Mouse (Mus musculus) MN1 (cell line): ENCODE data around the gene Tmem156.

ENCODE experiments used
- DNase-seq: peaks from one replicate; pipeline ENCODE4 v3.0.0-alpha.2; 2016; ENCODE audit warnings: low spot score

The Tmem156 gene

DNA sequence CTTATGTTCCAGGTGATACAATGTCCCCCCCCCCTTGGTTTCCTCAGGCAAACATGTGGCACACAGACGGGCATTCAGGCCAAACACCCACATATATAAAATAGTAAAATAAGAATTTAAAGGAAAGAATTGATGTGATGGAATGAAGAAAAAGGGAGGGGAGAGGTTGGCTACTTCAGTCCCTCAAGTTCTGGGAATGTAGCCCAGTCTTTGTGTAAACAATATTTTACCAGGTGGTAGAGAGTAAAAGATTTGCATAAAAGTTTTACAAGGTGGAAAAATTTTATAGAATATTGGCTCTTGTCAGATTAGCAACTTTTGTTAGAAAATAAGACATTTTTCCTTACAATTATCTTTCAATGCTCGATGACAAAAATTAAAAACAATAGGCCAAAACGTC lies 4.9 kb upstream of the Tmem156 start:
- DNase-seq, result no peak

DNA sequence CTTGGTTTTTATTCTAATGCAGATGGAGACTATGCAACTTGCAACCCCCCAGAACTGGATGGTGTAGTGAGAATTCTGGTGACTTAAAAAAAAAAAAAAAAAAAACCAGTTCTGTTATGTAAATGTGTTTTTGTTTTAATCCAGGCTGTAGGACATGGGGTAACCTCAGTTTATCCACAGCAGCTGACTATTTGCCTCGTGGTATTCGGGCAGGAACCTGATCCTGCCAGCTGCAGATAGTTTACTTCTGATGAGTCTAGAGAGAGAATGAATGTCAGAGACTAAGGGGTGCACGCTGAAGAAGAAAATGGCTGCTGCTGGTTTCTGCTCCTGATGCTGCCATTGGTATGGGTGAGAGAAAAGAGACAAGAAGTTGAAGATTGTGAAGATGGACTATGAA lies 4.2 kb upstream of the Tmem156 start:
- no peak for DNase-seq

DNA sequence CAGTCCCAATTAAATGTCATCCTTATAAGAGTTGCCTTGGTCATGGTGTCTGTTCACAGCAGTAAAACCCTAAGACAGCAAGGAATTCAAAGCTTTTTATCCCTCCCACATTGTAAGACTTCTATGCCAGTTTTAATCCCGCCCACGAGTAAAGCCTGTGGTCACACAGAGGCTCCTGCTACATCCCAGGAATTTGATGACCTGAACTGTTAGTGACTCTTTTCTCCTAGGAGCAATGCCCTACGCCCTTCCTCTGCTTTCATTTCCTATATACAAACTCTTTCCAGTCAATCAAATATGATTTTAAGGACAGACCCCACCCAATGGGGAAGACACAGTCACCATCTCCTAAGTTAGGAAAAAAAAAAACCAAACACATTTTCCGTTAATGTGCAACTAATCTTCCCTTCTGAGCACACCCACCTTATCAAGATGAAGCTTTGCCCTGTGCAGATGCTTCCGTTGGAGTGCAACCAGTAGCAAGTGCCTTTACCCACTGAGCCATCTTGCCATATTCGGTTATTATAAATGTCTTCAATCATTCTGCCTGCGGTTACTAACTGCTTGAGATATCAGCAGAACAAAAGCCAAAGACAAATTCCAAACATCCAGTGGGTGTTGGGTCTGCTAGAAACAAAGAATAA lies 3.1 kb upstream of the Tmem156 start:
- DNase-seq, result no peak

DNA sequence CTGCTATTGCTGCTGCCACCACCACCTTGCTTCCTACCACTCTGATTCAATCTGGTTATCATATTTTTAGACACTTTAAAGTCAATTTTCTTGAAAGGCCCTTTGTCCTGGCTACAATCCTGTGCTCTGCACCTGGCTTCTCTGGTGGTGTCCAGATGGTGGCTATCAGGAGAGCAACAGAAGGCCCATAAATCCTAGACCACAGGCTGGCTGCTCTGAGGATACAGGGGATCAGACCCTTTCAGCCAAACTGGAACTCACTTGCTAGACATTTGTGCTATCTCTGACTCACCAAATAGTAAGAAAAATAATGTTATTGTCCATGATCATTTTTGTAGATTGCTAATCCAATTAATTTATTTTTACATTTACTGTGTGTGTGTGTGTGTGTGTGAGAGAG lies 1.8 kb upstream of the Tmem156 start:
- DNase-seq, result peak; percentile 9

DNA sequence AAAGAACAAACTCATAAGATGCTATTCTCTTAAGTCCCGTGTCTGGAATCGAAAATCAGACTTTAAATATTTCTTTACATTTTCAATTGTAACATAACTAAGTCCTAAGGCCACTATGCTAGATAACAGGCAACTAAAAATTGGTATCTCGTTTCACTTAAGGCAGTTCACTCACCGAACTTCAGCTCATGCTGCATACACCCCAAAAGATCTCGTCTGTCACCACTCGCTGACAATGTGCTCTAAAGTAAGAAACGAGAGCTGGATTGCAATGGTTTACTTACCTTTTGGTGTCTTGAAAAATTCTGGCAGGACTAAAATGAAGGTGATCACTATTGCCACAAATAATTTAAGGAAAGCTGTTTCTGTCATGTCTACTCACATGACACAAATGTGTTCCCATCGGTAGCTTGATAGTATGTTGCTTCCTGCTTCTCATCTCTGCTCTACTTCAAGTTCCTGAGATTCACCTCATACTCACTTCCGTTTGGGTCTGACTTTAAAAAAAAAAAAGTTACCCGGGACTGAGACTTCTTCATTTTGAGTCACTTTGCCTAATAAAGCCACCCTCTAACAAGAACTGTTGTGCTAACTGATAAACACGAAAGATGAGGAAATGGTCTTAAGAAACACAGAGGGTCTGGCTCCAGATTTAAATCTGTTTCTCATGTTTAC lies 611 bp downstream of the Tmem156 start:
- DNase-seq, result no peak

DNA sequence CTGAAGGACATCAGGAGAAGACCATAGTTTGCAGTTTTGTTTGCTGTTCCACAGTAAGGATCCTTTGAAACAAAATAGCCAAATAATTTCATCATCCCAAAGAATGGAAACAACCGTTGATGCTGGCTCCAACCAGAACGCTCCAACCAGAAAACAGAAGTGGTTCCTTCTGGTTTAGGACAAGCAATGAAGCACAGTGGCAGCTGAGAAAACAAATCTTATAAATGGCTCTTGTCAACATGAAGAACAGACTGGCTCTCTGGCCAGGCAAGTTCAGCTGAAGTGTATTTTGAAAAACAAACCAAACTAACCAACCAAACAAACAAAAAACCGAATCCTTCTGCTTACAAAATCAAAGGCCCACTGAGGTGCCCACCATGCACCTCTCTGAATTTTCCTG lies 2.2 kb downstream of the Tmem156 start:
- no peak for DNase-seq

DNA sequence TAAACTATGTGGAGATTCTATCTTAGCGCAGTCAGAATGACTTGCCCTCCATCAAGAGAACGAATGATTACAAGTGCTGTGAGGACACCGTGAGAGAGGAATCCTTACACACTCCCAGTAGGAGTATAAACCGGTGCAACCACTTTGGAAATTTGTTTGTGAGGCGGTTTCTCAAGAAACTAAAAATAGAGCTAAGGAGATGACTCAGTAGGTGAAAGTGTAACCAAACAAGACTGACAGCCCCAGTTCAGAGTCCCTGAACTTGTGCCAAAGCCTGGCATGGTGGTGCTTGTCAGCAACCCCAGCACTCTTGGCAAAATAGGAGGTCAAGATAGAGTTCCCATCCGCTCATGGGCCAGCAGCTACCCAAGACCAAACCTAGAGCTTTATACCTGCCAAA lies 5.4 kb downstream of the Tmem156 start:
- no peak for DNase-seq

DNA sequence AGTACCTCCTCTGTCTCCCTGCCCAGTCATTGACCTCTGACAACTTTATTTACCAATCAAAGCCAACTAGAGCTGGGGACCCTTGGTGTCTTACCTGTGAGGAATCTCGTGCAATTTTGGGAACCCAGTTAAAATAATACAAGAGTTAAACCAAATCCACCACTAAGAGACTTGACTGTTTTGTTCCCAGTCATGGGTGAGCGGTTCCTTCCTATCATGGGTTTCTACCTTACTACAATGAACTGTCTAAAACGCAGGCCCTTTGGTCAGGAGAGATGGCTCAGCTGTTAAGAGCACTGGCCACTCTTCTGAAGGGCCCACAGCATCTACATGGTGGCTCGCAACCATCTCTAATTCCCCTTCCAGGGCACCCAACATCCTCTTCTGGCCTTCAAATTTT lies 10.1 kb downstream of the Tmem156 start:
- no peak for DNase-seq

DNA sequence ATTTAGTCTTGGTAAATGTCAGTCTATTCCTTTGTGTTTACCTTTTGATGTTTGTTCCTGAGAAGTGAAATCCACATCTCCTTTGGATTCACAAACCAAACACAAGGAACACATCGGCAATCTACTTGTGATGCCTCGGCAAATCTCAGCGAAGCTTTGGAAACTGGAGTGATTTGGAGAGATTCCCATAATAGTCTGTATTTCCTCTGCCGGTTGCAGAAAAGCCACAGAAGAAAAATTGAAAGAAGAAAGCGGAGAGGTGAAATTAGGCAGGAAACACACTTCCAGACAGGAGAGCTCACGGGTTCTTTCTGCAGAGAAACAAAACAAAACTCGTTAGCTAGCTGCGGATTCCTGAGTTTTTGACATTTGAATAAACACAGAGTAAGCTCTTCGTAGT lies 12.1 kb downstream of the Tmem156 start:
- no peak for DNase-seq

DNA sequence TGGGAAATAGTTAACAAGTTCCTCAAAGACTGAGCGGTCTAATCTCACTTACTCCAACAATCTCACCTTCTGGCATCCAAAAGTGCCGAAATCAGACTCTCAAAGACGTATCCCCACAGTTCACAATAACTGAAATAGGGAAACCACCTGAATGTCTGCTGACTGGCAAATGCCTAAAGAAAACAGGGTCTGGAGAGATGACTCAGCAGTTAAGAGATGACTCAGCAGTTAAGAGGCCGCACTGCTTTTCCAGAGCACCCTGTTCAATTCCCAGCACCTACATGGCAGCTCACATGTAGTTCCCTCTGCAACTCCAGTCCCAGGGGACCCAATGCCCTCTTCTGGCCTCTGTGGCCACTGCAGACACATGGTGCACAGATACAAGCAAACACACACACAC lies 13.9 kb downstream of the Tmem156 start:
- DNase-seq, result no peak

DNA sequence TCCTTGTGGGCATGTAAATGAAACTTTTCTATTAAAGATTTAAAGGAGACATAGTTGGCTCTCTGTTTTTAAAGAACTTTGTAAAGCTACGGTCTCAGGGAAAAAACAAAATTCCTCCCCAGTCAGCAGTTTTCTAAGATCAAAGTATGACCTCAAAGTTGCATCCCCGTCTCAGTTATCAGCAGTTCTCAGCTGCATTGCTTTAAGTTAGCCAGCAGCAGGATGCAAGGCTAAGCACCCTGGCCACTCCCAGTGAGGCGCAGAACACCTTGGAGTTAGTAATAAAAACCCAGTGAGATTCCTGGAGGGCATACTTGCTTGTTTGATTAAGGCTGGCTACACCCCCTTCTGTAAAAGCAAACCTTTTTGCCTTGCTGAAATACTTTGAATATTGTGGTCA lies 15.2 kb downstream of the Tmem156 start:
- DNase-seq, result no peak

DNA sequence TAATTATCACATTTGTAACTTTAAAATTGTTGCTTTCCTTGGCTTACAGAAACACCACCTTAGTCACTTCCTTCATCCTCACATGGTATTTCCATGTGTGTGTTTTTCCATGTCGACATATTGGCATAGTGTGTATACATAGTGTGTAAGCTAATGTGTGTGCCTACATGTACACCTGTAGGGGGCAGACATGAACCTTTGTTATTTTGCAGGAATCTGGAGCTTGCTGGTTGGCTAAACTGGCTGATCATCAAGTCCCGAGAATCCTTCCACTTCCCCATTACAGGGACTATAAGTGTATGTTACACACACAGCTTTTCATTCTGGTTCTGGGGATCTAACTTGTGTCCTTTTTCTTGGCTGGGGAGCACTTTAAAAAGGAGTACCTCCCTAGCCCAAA lies 15.8 kb downstream of the Tmem156 start:
- no peak for DNase-seq

DNA sequence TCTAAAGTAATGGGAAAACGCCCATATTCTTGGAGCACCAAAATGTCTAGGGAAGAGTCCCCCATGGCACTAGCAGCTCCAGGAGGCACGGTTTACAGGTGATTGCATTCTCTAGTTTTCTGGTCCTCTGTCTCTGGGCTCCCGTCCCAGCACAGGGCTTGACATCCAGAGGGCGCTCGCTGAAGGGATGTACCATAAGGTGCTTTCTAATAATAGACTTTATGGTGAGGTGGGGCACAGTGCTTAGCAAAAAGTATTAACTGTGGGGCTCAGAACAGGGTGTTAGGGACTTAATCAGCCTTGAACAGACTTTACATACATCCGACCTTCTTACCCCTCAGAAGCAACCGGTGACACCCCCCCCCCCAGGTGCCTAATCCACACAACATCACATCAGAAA lies 17.2 kb downstream of the Tmem156 start:
- no peak for DNase-seq

DNA sequence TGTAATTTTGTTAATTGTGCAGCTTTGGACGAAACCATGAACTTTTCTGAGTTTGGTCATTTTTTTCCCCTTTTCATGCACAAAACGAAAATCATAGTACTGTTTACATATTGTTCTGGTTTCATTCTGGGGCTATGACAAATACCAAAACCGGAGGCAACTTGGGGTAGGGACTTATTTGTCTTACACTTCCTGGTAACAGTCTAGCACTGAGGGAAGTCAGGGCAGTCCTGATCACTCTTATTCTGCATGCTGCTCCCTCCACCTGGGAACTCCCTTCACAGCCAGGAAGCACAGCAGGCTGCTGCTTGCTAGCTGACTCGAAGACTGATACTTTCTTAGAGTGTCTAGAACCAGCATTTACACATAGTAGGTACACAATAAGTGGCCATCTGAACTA lies 18.7 kb downstream of the Tmem156 start:
- no peak for DNase-seq

DNA sequence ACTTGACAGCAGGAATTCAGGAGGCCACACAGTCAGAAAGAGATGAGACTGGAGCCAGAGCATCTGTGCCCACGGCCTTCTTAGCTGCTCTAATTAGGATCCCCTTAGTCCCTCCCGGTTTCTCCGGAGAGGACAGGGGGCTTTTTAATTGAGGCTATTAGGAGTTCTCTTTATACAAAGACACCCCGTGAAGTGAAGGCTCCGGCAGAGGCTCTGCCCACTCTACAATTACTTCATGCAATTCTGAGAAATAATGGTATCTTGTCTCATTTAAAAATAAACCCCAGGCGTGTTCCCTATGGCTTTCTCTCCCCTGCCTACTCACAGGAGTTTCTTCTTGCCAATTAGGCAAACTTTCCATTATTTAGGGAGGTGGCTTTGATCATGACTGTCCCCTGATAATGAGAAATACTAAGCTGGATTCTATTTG lies 20.2 kb downstream of the Tmem156 start:
- DNase-seq, result no peak

DNA sequence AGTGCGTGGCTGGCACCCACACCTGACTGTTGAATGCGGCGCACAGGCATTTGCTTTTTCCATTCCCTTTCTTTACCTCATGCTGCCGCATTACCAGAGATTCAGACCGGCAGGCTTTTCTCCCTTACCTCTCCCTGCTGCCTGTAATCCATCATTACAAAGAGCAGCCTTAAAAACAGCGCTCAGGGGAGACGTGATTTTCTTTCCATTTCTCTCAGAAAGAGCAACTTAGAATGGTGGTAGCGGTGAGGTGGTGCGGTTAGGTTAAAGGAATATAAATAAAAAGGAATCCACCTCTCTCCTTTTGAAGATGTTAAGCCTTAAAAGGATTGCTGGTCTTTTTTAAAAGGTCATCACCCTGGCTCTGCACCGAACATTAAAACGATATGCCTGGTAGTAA lies 22.1 kb downstream of the Tmem156 start:
- no peak for DNase-seq

DNA sequence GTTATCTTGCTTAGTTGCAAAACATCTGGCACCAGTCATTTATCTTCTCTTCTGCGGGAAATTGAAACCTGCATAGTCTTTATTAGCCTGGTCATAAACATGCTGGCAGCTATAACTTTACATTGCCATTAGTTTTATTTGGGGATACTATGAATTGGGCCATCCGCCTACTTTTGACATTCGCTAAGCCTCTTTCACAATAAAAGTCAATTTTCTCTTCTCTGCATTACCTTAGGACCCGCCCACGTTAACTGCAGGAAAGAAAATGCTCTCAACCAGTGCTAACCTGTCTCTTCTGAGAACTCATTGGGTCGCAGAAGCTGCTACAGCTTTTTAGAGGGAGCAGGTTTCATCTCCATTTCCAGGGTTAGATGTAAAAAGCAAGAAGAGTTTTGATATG lies 23.8 kb downstream of the Tmem156 start:
- no peak for DNase-seq

DNA sequence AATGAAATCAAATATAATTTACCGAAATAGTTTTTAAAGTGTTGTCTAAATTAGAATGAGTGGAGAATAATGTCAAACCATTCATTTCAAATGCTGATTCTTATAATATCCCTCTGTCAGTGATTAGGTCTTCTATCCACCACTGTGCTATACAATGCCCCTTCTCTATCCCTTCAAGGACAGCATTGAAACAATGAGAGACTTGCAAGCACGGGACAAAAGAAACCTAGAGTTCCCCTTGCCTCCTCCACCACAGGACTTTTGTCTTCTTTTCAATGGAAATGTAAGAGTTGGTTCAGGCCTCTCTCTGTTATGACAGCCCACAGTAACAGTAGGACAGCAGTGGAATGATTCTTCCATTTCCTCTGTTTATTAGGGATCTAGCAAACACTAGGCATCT lies 28.7 kb downstream of the Tmem156 start:
- no peak for DNase-seq

DNA sequence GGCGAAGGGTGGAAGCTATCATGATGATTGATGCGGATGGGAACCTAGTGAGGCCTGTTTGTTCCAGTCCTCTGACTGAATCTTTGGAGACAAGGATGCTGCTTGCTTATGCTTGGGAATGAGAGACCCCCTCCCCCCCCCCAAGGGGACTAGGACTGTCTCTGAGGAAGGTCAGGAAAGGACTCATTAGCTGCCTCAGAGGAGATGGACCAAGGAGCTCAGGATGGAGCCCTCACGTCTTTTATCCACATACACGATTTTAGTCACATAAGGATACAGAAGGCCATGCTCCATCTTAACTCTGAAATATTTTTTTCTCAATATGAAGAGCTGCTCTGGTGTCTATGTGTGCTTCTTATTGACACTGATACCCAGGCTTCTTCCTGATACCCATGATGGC lies 29.7 kb downstream of the Tmem156 start:
- DNase-seq, result no peak

DNA sequence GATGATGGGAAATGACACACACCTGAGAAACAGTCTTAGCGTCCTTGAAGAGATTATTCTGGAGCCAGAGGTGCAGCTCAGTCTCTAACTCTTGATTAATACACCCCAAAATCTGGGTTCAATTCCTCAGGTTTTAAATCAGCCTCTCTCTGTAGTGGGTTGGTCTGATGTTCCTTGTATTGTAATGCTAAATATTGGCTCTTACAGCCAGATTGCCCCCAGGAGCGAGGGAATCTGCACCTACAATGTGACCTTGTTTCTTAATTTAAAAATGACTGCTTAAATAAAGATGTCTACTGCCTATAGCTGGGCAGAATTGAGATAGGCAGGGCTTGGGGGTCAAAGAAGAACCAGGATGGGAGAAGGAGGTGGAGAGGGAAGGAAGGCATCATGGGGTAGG lies 32.1 kb downstream of the Tmem156 start:
- DNase-seq, result no peak

DNA sequence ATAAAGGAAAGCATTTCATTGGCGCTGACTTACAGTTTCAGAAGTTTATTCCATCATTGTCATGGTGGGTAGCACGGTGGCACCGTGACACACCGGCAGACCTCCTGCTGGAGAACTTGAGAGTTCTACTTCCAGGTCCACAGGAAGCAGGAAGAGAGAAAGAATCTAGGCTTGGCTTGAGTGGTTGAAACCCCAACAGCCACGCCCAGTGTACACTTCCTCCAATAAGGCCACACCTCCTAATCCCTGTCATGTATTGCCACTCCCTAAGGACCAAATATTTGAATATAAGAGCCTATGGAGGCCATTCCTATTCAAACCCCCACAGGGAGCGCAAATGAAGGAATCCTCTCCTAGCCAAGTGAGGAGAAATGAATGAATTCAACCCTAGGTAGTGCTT lies 34.3 kb downstream of the Tmem156 start:
- DNase-seq, result no peak

DNA sequence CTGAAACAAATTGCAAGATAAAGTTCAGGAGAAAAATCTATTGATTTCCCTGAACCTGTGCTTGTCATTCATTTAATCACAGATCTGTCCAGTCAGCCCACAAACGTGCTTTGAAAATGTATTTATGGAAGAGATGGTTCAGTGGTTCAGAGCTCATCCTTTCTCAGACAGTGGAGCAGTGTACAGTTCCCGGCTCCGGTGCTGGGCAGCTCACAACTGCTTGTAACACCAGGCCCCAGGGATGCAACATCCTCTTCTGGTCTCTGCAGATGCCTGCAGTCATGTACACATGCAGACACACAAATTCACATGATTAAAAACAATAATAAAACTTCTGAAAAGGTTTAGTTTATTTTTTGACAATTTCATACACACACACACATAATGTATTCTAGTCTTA lies 40.4 kb downstream of the Tmem156 start:
- no peak for DNase-seq

DNA sequence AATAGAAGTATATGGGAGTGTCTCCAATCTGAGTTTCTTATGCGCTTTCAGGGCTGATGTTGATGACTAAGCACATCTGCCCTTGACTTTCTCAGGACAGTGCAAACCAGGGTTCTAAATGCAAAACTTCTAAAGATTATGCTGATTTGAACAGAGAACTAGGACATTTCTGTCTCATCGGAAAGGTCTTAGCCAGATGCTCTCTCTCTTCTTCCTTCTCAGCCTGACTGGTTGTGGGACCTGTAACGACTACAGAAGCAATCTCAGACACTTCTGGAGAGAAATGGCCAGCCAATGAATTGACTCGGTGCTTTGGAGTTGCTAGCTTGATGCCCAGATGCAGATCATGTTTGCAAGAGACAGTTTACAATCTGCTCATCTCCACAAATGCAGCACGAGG lies 42.1 kb downstream of the Tmem156 start:
- no peak for DNase-seq

DNA sequence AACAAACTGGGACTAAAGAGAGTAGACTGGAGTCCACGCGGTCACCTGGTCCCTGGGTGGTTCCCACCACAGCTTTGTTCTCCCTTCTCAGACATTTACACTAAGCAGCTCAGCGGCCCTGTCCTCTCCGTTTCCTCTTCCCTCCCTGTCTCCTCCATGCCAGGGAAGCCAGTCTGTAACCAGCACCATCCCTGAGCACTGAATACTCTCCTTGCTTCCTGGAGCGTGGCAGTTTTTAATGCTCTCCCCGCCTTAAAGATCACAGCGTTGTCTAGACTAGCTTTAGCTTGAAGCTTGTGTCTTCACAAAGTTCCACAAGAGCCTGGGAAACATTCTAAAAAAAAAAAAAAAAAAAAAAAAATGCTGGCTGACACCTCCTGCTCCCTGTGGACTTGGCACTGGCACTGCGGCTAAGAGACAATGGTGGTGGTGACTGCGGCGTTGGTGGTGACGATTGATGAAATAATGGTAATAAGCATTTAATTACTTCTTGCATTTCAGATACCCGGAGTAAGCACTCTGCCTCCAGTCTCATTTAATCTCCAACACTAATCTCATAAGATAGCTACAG lies 44.6 kb downstream of the Tmem156 start:
- no peak for DNase-seq
